Mouse (Mus musculus): ENCODE measurements at regions not wholly inside any gene's neighbourhood (a gene's known extent, or its start where the extent isn't known, plus 50 kb on each side); places are given as distances from the start of the nearest gene placed in this dataset.

DNA sequence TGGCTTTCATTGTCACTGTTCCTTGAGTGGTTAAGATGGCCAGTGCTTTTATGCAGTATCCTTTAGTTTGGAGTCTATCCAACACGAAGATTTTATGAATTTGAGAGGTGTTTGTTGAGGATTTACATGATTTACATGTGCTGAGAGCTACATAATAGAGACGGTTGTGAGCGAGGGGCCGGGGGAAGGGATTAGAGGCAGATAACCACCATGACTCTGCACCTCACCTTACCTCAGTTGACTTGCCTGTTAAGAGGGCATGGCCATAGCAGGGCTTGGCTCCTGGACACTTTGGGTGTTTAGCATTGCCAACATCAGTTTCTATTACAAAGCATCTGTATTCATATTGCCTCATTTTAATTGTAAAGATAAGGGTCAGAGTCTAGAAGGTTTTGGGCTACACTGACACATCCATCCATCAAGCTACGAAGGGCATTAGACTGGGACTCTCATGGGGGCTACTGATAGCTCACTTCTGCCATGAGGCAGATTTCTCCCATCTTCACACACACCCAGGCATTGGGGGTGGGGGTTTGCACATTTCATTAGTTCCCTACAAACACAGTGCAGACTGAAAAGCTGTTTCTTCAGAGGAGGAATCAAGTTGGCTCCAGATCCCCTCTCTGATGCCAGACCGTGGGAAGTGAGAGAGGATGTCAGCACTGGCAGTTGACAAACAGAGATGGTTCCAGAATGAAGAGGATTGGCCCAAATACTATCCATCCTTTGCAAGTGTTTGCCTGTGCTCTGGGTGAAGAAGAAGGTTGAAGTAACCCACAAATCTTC lies 139.9 kb downstream of the Gm11011 start:
- no peak for TF ChIP-seq TAL1 (IDR thresholded peaks at IDR 0.05; ENCODE audit: low read length)
- no peak for TF ChIP-seq MAX (IDR thresholded peaks at IDR 0.05; ENCODE audit: low read length)
- no peak for TF ChIP-seq CTCF (IDR thresholded peaks at IDR 0.05 in 2 of 3, conservative IDR thresholded peaks at IDR 0.05 in 1 of 3; ENCODE audit: control insufficient read depth in 1 of 3, insufficient read depth in 1 of 3, low read depth in 2 of 3, low read length in 3 of 3, poor library complexity in 1 of 3, severe bottlenecking in 1 of 3)
- no peak for TF ChIP-seq POLR2A (IDR thresholded peaks at IDR 0.05; ENCODE audit: control insufficient read depth in 1 of 2, insufficient read depth in 1 of 2, low read depth in 1 of 2, low read length in 2 of 2, poor library complexity in 1 of 2)
- no peak for TF ChIP-seq MEF2A (IDR thresholded peaks at IDR 0.05; ENCODE audit: extremely low read depth, insufficient replicate concordance, low read depth, low read length, poor library complexity, severe bottlenecking)
- no peak for TF ChIP-seq POLR2AphosphoS5 (IDR thresholded peaks at IDR 0.05; ENCODE audit: borderline replicate concordance, low read depth, low read length)
- TF ChIP-seq EP300 (IDR thresholded peaks at IDR 0.05; ENCODE audit: low read depth in 1 of 2, low read length in 2 of 2) = no peak
- TF ChIP-seq MYB (IDR thresholded peaks at IDR 0.05; ENCODE audit: low read depth, low read length) = no peak
- no peak for TF ChIP-seq E2F4 (IDR thresholded peaks at IDR 0.05; ENCODE audit: borderline replicate concordance, low read depth, low read length)
- TF ChIP-seq ETS1 (IDR thresholded peaks at IDR 0.05; ENCODE audit: low read depth, low read length) = no peak
- no peak for TF ChIP-seq HCFC1 (IDR thresholded peaks at IDR 0.05; ENCODE audit: low read depth, low read length)
- TF ChIP-seq ZC3H11A (IDR thresholded peaks at IDR 0.05; ENCODE audit: low read depth, low read length) = no peak
- no peak for TF ChIP-seq SMC3 (IDR thresholded peaks at IDR 0.05; ENCODE audit: low read depth, low read length)

Measured in MEL (cell line).